Mouse (Mus musculus) limb, embryonic 12.5 days (tissue): ENCODE data around the gene Baz1b. TPM values are rescaled to one million over a fixed set of nuclear protein-coding genes. Genes with fewer than 3 reads are reported as not detected.

Experiments
- ATAC-seq: fragments of 200-750 bp; cut with Nextera tagmentation; 2 replicates; pipeline ENCODE4 v1.8.0; 2017; ENCODE audit warnings: low read depth, moderate TSS enrichment; ENCODE audit not compliant: insufficient number of reproducible peaks, insufficient read depth, low FRiP score, low TSS enrichment
- H3K27ac ChIP-seq: fragments of 300-500 bp; sonication (generic); 2 replicates; pipeline ENCODE4 v1.5.1; 2016; ENCODE audit warnings: mild to moderate bottlenecking, moderate library complexity
- H3K27me3 ChIP-seq: fragments of 300-500 bp; sonication (generic); 2 replicates; pipeline ENCODE4 v1.6.1; 2016; ENCODE audit warnings: mild to moderate bottlenecking, moderate library complexity
- H3K36me3 ChIP-seq: fragments of 300-500 bp; sonication (generic); 2 replicates; pipeline ENCODE4 v1.6.1; 2016; ENCODE audit warnings: mild to moderate bottlenecking, moderate library complexity
- H3K4me1 ChIP-seq: fragments of 300-500 bp; sonication (generic); replicated peaks from 2 replicates; pipeline ENCODE4 v1.6.1; 2016
- H3K4me2 ChIP-seq: fragments of 300-500 bp; sonication (generic); 2 replicates; pipeline ENCODE4 v1.6.1; 2016; ENCODE audit warnings: mild to moderate bottlenecking, moderate library complexity
- H3K4me3 ChIP-seq: fragments of 300-500 bp; sonication (generic); replicated peaks from 2 replicates; pipeline ENCODE4 v1.5.1; 2016; ENCODE audit warnings: mild to moderate bottlenecking
- H3K9ac ChIP-seq: fragments of 300-500 bp; sonication (generic); replicated peaks from 2 replicates; pipeline ENCODE4 v1.6.1; 2016; ENCODE audit warnings: mild to moderate bottlenecking, moderate library complexity
- H3K9me3 ChIP-seq: fragments of 300-500 bp; sonication (generic); 2 replicates; pipeline ENCODE4 v1.6.1; 2016; ENCODE audit warnings: mild to moderate bottlenecking, moderate library complexity
- WGBS: fragments of 180-500 bp; shearing (Covaris S2); methylation state at CpG from one replicate; pipeline ENCODE4 v1.1.7; 2016; 5-methylcytosine and 5-hydroxymethylcytosine counted together
- microRNA-seq: library from miRNA; unstranded; fragments of <30 nt; microRNA quantifications from one replicate; pipeline ENCODE4, GENCODE M21; 2017
- polyA plus RNA-seq: library from polyadenylated mRNA; unstranded; fragments of >200 nt; fragmentation: Nextera tagmentation; extraction: Ambion mirVana; gene quantifications from 2 replicates; pipeline ENCODE4 v1.2.1, GENCODE M21; 2016

The Baz1b gene
- polyA plus RNA-seq, 1 experiment from 2014 or later: 73.6 TPM

GRCm38 (mm10) chr5:135280226-135280625 lies 93.2 kb downstream of the Baz1b start:
- Histone ChIP-seq H3K9ac (no peak overlapping the region), H3K9me3 (no peaks in the 10 kb centered on the region), H3K4me3 (no peak overlapping the region), H3K27ac (peak overlapping the region; percentile 64; the same call in 1 of the 2 replicates), H3K4me1 (peaks cover 30% of the 10 kb centered on the region), H3K4me2 (no peak overlapping the region), H3K36me3 (no peaks in the 10 kb centered on the region), H3K27me3 (peaks cover 26% of the 10 kb centered on the region)
- 64% methylated on average over 9 of the region's 9 CpGs for WGBS
- ATAC-seq: no peak

GRCm38 (mm10) chr5:135285211-135285610 lies 98.1 kb downstream of the Baz1b start:
- H3K9ac ChIP-seq: no peak overlapping the region
- 0 out of 2 replicates have a peak, but pooled peaks cover 3% of the 10 kb centered on the region for H3K27me3 ChIP-seq
- no peaks in the 10 kb centered on the region for H3K9me3 ChIP-seq
- H3K4me3 ChIP-seq: no peak overlapping the region
- 0 out of 2 replicates have a peak overlapping the region, but pooled peaks have one; percentile 4 for H3K27ac ChIP-seq
- H3K4me2 ChIP-seq: no peak overlapping the region
- no peak for ATAC-seq
- H3K36me3 ChIP-seq: no peaks in the 10 kb centered on the region
- WGBS: 65% methylated on average over 3 of the region's 3 CpGs
- H3K4me1 ChIP-seq: peaks cover 8% of the 10 kb centered on the region

- H3K4me2 ChIP-seq: no peak overlapping the region
- H3K27me3 ChIP-seq: 0 out of 2 replicates have a peak, but pooled peaks cover 3% of the 10 kb centered on the region
- H3K9me3 ChIP-seq: no peaks in the 10 kb centered on the region
- peaks cover 5% of the 10 kb centered on the region for H3K4me1 ChIP-seq
- ATAC-seq: peak; percentile 46; the same call in 1 of the 2 replicates
- H3K27ac ChIP-seq: no peak overlapping the region
- H3K36me3 ChIP-seq: no peaks in the 10 kb centered on the region
- 2% methylated on average over 6 of the region's 6 CpGs for WGBS
- no peak overlapping the region for H3K4me3 ChIP-seq
- H3K9ac ChIP-seq: no peak overlapping the region
Observed at GRCm38 (mm10) chr5:135286185-135286584, 99.1 kb downstream of the Baz1b start.

- Histone ChIP-seq H3K4me2 (no peak overlapping the region), H3K4me3 (no peak overlapping the region), H3K9ac (no peak overlapping the region), H3K9me3 (no peaks in the 10 kb centered on the region), H3K4me1 (peaks cover 13% of the 10 kb centered on the region), H3K27ac (no peak overlapping the region), H3K27me3 (0 out of 2 replicates have a peak, but pooled peaks cover 3% of the 10 kb centered on the region), H3K36me3 (no peaks in the 10 kb centered on the region)
- 83% methylated on average over 5 of the region's 5 CpGs for WGBS
- no peak for ATAC-seq
Observed at GRCm38 (mm10) chr5:135286926-135287325, 99.9 kb downstream of the Baz1b start.

GRCm38 (mm10) chr5:135290703-135291102 lies 103.6 kb downstream of the Baz1b start:
- no peaks in the 10 kb centered on the region for H3K9me3 ChIP-seq
- H3K27me3 ChIP-seq: 0 out of 2 replicates have a peak, but pooled peaks cover 3% of the 10 kb centered on the region
- 78% methylated on average over 6 of the region's 6 CpGs for WGBS
- no peak overlapping the region for H3K4me2 ChIP-seq
- peak overlapping the region; percentile 53; the same call in 1 of the 2 replicates for H3K27ac ChIP-seq
- H3K9ac ChIP-seq: no peak overlapping the region
- no peak overlapping the region for H3K4me3 ChIP-seq
- no peaks in the 10 kb centered on the region for H3K36me3 ChIP-seq
- peaks cover 15% of the 10 kb centered on the region for H3K4me1 ChIP-seq
- no peak for ATAC-seq

GRCm38 (mm10) chr5:135291193-135291592 lies 104.1 kb downstream of the Baz1b start:
- peaks cover 15% of the 10 kb centered on the region for H3K4me1 ChIP-seq
- no peak overlapping the region for H3K9ac ChIP-seq
- 0 out of 2 replicates have a peak, but pooled peaks cover 3% of the 10 kb centered on the region for H3K27me3 ChIP-seq
- H3K4me2 ChIP-seq: no peak overlapping the region
- 0 out of 2 replicates have a peak overlapping the region, but pooled peaks have one; percentile 53 for H3K27ac ChIP-seq
- H3K36me3 ChIP-seq: no peaks in the 10 kb centered on the region
- 40% methylated on average over 4 of the region's 4 CpGs for WGBS
- no peak for ATAC-seq
- no peak overlapping the region for H3K4me3 ChIP-seq
- no peaks in the 10 kb centered on the region for H3K9me3 ChIP-seq

- peak overlapping the region; percentile 35; the same call in 1 of the 2 replicates for H3K27ac ChIP-seq
- 0 out of 2 replicates have a peak, but pooled peaks cover 3% of the 10 kb centered on the region for H3K27me3 ChIP-seq
- H3K4me2 ChIP-seq: no peak overlapping the region
- no peak for ATAC-seq
- no peaks in the 10 kb centered on the region for H3K36me3 ChIP-seq
- H3K4me3 ChIP-seq: no peak overlapping the region
- H3K4me1 ChIP-seq: peaks cover 15% of the 10 kb centered on the region
- WGBS: 65% methylated on average over 2 of the region's 2 CpGs
- no peaks in the 10 kb centered on the region for H3K9me3 ChIP-seq
- H3K9ac ChIP-seq: no peak overlapping the region
Observed at GRCm38 (mm10) chr5:135292001-135292400, 104.9 kb downstream of the Baz1b start.

Small RNAs within 50 kb of the gene (microRNA-seq; reads per million reads assigned to microRNA genes)
- not detected for gene Gm25315

Other genes starting within 250 kb of the Baz1b start
- gene Cldn4, start 240.3 kb upstream of the Baz1b start, polyA plus RNA-seq: 7.7 and 10.1 TPM in 2 replicates
- gene Cldn3, start 201.1 kb upstream of the Baz1b start, polyA plus RNA-seq: 4.7 and 5.8 TPM in 2 replicates
- 32.6 and 36.7 TPM in 2 replicates for gene Abhd11, start 178.1 kb upstream of the Baz1b start, polyA plus RNA-seq
- 9.7 and 10.8 TPM in 2 replicates for gene Stx1a, start 163.8 kb upstream of the Baz1b start, polyA plus RNA-seq
- 31.1 and 31.3 TPM in 2 replicates for gene Dnajc30, start 123.1 kb upstream of the Baz1b start, polyA plus RNA-seq
- 150 and 151 TPM in 2 replicates for gene Bud23, start 122.3 kb upstream of the Baz1b start, polyA plus RNA-seq
- 22.8 and 25.2 TPM in 2 replicates for gene Vps37d, start 109.0 kb upstream of the Baz1b start, polyA plus RNA-seq
- gene Mlxipl, start 97.4 kb upstream of the Baz1b start, polyA plus RNA-seq: 2.5 and 2.6 TPM in 2 replicates
- 30.1 and 30.2 TPM in 2 replicates for gene Tbl2, start 37.6 kb upstream of the Baz1b start, polyA plus RNA-seq
- 43.2 and 45.0 TPM in 2 replicates for gene Bcl7b, start 19.0 kb upstream of the Baz1b start, polyA plus RNA-seq
- gene Fzd9, start 64.0 kb downstream of the Baz1b start, polyA plus RNA-seq: 9.2 and 10.3 TPM in 2 replicates
- gene Fkbp6, start 162.8 kb downstream of the Baz1b start, polyA plus RNA-seq: 0.16 TPM in 1 of 2 replicates, not detected in the other
- gene Trim50, start 166.0 kb downstream of the Baz1b start, polyA plus RNA-seq: not detected in 2 replicates
- gene Nsun5, start 182.7 kb downstream of the Baz1b start, polyA plus RNA-seq: 40.0 and 40.1 TPM in 2 replicates
- 19.1 and 22.1 TPM in 2 replicates for gene Pom121, start 207.3 kb downstream of the Baz1b start, polyA plus RNA-seq